Mouse (Mus musculus): ENCODE data around the gene Klf6. TPM values are rescaled to one million over a fixed set of nuclear protein-coding genes. Genes with fewer than 3 reads are reported as not detected.

The Klf6 gene
- polyA plus RNA-seq, 1 experiment from 2014 or later, result 34.7 TPM

GRCm38 (mm10) chr13:5842911-5843310, 18.4 kb upstream of the Klf6 start:
- Histone ChIP-seq H3K4me3 (replicated peaks) (no peak overlapping the region), H3K4me2 (no peak overlapping the region), H3K4me1 (replicated peaks) (no peaks in the 10 kb centered on the region), H3K9ac (replicated peaks) (no peak overlapping the region), H3K27ac (no peak overlapping the region), H3K27me3 (no peaks in the 10 kb centered on the region), H3K36me3 (no peaks in the 10 kb centered on the region), H3K9me3 (no peaks in the 10 kb centered on the region)
- 83% methylated on average over 5 of the region's 5 CpGs for WGBS
- ATAC-seq (ENCODE audit: insufficient number of reproducible peaks, insufficient read depth, low FRiP score, low TSS enrichment, low read depth), result no peak

DNA sequence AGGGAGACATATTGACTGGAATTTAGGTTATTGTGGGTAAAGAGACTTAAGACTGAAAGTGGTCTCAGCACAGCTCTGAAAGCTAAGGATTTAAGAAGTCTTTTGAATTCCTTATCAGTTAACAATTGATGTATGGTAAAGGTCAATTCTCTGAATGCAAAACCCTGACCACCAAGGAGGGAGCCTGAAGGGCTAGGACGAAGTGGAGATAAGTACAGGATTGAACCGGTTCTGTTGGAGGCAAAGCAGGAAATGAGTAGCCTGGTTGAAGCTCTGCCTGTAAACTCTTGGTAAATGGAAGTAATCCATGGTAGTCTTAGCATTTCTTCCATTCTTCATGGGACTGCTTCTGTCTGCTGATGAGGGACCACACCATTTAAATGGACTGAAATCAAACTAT, 17.5 kb upstream of the Klf6 start:
- Histone ChIP-seq H3K27ac (no peak overlapping the region), H3K36me3 (no peaks in the 10 kb centered on the region), H3K9me3 (no peaks in the 10 kb centered on the region), H3K4me2 (no peak overlapping the region), H3K4me1 (replicated peaks) (no peaks in the 10 kb centered on the region), H3K27me3 (no peaks in the 10 kb centered on the region), H3K9ac (replicated peaks) (no peak overlapping the region), H3K4me3 (replicated peaks) (no peak overlapping the region)
- no peak for ATAC-seq (ENCODE audit: insufficient number of reproducible peaks, insufficient read depth, low FRiP score, low TSS enrichment, low read depth)
- whole genome bisulfite sequencing, result 70% methylated on average over 2 of the region's 2 CpGs

GRCm38 (mm10) chr13:5844338-5844737, 16.9 kb upstream of the Klf6 start:
- no peak for ATAC-seq (ENCODE audit: insufficient number of reproducible peaks, insufficient read depth, low FRiP score, low TSS enrichment, low read depth)

GRCm38 (mm10) chr13:5845161-5845590, 16.1 kb upstream of the Klf6 start:
- Histone ChIP-seq H3K9ac (replicated peaks) (no peak overlapping the region), H3K27me3 (no peaks in the 10 kb centered on the region), H3K36me3 (no peaks in the 10 kb centered on the region), H3K27ac (no peak overlapping the region), H3K4me2 (no peak overlapping the region), H3K9me3 (no peaks in the 10 kb centered on the region), H3K4me1 (replicated peaks) (no peaks in the 10 kb centered on the region), H3K4me3 (replicated peaks) (no peak overlapping the region)
- WGBS, result 69% methylated on average over 10 of the region's 10 CpGs
- no peak for ATAC-seq (ENCODE audit: insufficient number of reproducible peaks, insufficient read depth, low FRiP score, low TSS enrichment, low read depth)

More at GRCm38 (mm10) chr13:5844338-5844737, 16.9 kb upstream of the Klf6 start:
- H3K9ac ChIP-seq (replicated peaks), result no peak overlapping the region
- 87% methylated on average over 5 of the region's 5 CpGs for WGBS
- H3K36me3 ChIP-seq, result no peaks in the 10 kb centered on the region
- no peak overlapping the region for H3K4me3 ChIP-seq (replicated peaks)
- H3K9me3 ChIP-seq, result no peaks in the 10 kb centered on the region
- no peaks in the 10 kb centered on the region for H3K27me3 ChIP-seq
- H3K4me2 ChIP-seq, result no peak overlapping the region
- no peaks in the 10 kb centered on the region for H3K4me1 ChIP-seq (replicated peaks)
- no peak overlapping the region for H3K27ac ChIP-seq

DNA sequence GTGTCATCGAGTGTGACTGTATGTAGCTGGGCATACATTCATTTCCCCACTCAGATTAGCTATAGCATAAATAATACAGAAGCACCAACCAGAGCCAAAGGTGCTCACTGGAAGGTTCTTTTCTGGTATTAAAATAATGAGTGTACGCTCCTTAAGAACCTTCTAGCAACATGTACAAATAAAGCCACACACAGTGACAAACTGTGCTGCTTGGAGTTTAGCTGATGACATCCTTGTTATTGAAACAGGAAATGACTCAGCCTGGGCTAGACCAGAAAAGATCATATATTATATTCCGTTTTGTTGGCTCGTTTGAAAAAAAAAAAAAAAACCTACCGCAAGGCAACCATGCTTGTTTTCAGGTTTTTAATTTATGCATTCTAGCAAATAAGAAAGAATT, 15.7 kb upstream of the Klf6 start:
- no peak for ATAC-seq (ENCODE audit: insufficient number of reproducible peaks, insufficient read depth, low FRiP score, low TSS enrichment, low read depth)
- Histone ChIP-seq H3K9ac (replicated peaks) (no peak overlapping the region), H3K4me2 (no peak overlapping the region), H3K27ac (no peak overlapping the region), H3K27me3 (no peaks in the 10 kb centered on the region), H3K4me3 (replicated peaks) (no peak overlapping the region), H3K36me3 (no peaks in the 10 kb centered on the region), H3K4me1 (replicated peaks) (no peaks in the 10 kb centered on the region), H3K9me3 (no peaks in the 10 kb centered on the region)
- WGBS, result 72% methylated on average over 5 of the region's 5 CpGs

GRCm38 (mm10) chr13:5846860-5847259, 14.4 kb upstream of the Klf6 start:
- H3K4me2 ChIP-seq, result no peak overlapping the region
- H3K9ac ChIP-seq (replicated peaks), result no peak overlapping the region
- H3K36me3 ChIP-seq, result no peaks in the 10 kb centered on the region
- no peaks in the 10 kb centered on the region for H3K9me3 ChIP-seq
- ATAC-seq (ENCODE audit: insufficient number of reproducible peaks, insufficient read depth, low FRiP score, low TSS enrichment, low read depth), result no peak
- no peaks in the 10 kb centered on the region for H3K4me1 ChIP-seq (replicated peaks)
- 83% methylated on average over 4 of the region's 4 CpGs for WGBS
- no peak overlapping the region for H3K4me3 ChIP-seq (replicated peaks)
- no peaks in the 10 kb centered on the region for H3K27me3 ChIP-seq
- no peak overlapping the region for H3K27ac ChIP-seq

DNA sequence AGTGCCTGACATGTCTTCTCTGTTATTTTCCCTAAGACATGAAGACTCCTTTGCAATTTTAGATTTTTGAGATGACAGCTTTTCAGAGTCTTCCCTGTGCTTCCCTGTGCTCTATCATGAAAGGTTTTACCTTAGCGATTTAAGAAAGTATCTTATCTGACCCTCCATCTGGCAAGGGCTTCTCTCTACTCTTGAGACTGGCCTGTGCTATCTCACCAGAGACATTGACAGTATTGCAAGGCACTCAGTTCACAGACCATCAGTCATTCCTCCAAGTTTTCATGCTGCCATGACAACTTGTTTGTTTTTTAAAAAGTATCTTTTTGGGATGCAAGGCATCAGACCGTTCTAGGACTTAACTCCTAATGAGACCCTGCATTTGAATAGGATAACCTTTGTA, 13.5 kb upstream of the Klf6 start:
- no peaks in the 10 kb centered on the region for H3K4me1 ChIP-seq (replicated peaks)
- no peak overlapping the region for H3K4me2 ChIP-seq
- H3K9ac ChIP-seq (replicated peaks), result no peak overlapping the region
- no peak overlapping the region for H3K27ac ChIP-seq
- no peaks in the 10 kb centered on the region for H3K27me3 ChIP-seq
- WGBS, result 58% methylated on average over 2 of the region's 2 CpGs
- H3K36me3 ChIP-seq, result no peaks in the 10 kb centered on the region
- H3K4me3 ChIP-seq (replicated peaks), result no peak overlapping the region
- ATAC-seq (ENCODE audit: insufficient number of reproducible peaks, insufficient read depth, low FRiP score, low TSS enrichment, low read depth), result no peak
- H3K9me3 ChIP-seq, result no peaks in the 10 kb centered on the region

DNA sequence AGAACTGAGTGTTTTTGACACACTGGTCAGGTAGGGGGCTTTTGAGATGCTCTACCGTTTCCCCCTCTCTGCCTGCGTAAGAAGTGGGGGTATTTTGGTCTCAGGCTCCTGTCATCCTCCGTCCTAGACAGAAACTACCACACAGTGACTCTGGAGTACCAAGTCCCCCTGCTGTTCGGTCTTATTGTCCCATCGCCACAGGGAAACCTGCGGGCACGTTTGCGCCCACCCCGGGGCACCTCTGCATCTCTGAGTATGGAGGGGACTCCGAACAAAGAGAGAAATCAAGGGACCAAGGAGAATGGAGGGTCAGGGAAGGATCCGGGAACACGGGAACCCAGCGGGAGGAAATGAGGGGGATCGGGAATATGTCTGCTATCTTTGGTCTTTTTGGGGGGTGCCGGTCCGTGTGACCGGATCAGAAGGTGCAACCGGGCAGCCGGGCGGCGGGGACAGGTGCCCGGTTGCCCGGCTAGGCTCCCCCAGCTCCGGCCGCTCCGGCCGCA, 578 bp upstream of the Klf6 start:
- Histone ChIP-seq H3K9ac (replicated peaks) (peak overlapping the region; percentile 83), H3K36me3 (peaks cover 11% of the 10 kb centered on the region), H3K4me3 (replicated peaks) (peak overlapping the region; percentile 63), H3K4me1 (replicated peaks) (0 out of 2 replicates have a peak, but pooled peaks cover 7% of the 10 kb centered on the region), H3K4me2 (peak overlapping the region; percentile 68), H3K27me3 (no peaks in the 10 kb centered on the region), H3K9me3 (no peaks in the 10 kb centered on the region), H3K27ac (peak overlapping the region; percentile 98)
- peak; percentile 30 for ATAC-seq (ENCODE audit: insufficient number of reproducible peaks, insufficient read depth, low FRiP score, low TSS enrichment, low read depth)
- under 1% methylated on average over 27 of the region's 27 CpGs for WGBS

GRCm38 (mm10) chr13:5862003-5862625, 832 bp downstream of the Klf6 start:
- H3K4me2 ChIP-seq, result peak overlapping the region; percentile 66
- H3K4me3 ChIP-seq (replicated peaks), result peak overlapping the region; percentile 63
- no peaks in the 10 kb centered on the region for H3K9me3 ChIP-seq
- WGBS, result under 1% methylated on average over 20 of the region's 20 CpGs
- 0 out of 2 replicates have a peak, but pooled peaks cover 7% of the 10 kb centered on the region for H3K4me1 ChIP-seq (replicated peaks)
- ATAC-seq (ENCODE audit: insufficient number of reproducible peaks, insufficient read depth, low FRiP score, low TSS enrichment, low read depth), result no peak
- H3K27ac ChIP-seq, result peak overlapping the region; percentile 94; the same call in 1 of the 2 replicates
- H3K36me3 ChIP-seq, result peaks cover 25% of the 10 kb centered on the region
- H3K9ac ChIP-seq (replicated peaks), result peak overlapping the region; percentile 74
- H3K27me3 ChIP-seq, result no peaks in the 10 kb centered on the region

GRCm38 (mm10) chr13:5862626-5863407, 1.5 kb downstream of the Klf6 start:
- Histone ChIP-seq H3K27ac (peak overlapping the region; percentile 42), H3K9ac (replicated peaks) (peak overlapping the region; percentile 74), H3K4me2 (peak overlapping the region; percentile 66), H3K27me3 (no peaks in the 10 kb centered on the region), H3K36me3 (peaks cover 32% of the 10 kb centered on the region), H3K9me3 (no peaks in the 10 kb centered on the region), H3K4me3 (replicated peaks) (peak overlapping the region; percentile 63), H3K4me1 (replicated peaks) (0 out of 2 replicates have a peak, but pooled peaks cover 7% of the 10 kb centered on the region)
- ATAC-seq (ENCODE audit: insufficient number of reproducible peaks, insufficient read depth, low FRiP score, low TSS enrichment, low read depth), result no peak
- 3% methylated on average over 16 of the region's 16 CpGs for WGBS

- peak overlapping the region; percentile 42; the same call in 1 of the 2 replicates for H3K27ac ChIP-seq
- peak overlapping the region; percentile 74 for H3K9ac ChIP-seq (replicated peaks)
- H3K27me3 ChIP-seq, result no peaks in the 10 kb centered on the region
- peak overlapping the region; percentile 66 for H3K4me2 ChIP-seq
- 0 out of 2 replicates have a peak, but pooled peaks cover 7% of the 10 kb centered on the region for H3K4me1 ChIP-seq (replicated peaks)
- no peak for ATAC-seq (ENCODE audit: insufficient number of reproducible peaks, insufficient read depth, low FRiP score, low TSS enrichment, low read depth)
- peaks cover 39% of the 10 kb centered on the region for H3K36me3 ChIP-seq
- peak overlapping the region; percentile 63 for H3K4me3 ChIP-seq (replicated peaks)
- WGBS, result 17% methylated on average over 5 of the region's 5 CpGs
- H3K9me3 ChIP-seq, result no peaks in the 10 kb centered on the region
These were observed 2.2 kb downstream of the Klf6 start for GRCm38 (mm10) chr13:5863408-5863891.

Measured in limb, embryonic 12.5 days (tissue).